Mouse (Mus musculus) T-helper 17 cell (primary cell): ENCODE measurements around the gene Tmem25.
"Not testable (repeated sequence)": the region's sequence is repeated elsewhere in the genome, so short reads cannot be mapped to it uniquely, and the experiment has no call there.

Source experiments
- in situ Hi-C, 2 experiments: fragments of 300-600 bp; cut with MboI, MseI; formaldehyde crosslinking; loops; 1 replicate in 1 of 2; 2 replicates in 1 of 2; pipeline ENCODE4 v1.15.1; 2025; ENCODE audit warnings: high pct_unique_total_duplicates in 2 of 2

The Tmem25 gene

GRCm38 (mm10) chr9:44772750-44773651 lies 26.1 kb downstream of the Tmem25 start:
- in situ Hi-C loops, result no loop called here

- in situ Hi-C loops, result no loop called here
Measured at GRCm38 (mm10) chr9:44772392-44772749, 26.7 kb downstream of the Tmem25 start.

GRCm38 (mm10) chr9:44771376-44771775 lies 27.7 kb downstream of the Tmem25 start:
- in situ Hi-C loops, result no loop called here

- in situ Hi-C loops, result not testable (repeated sequence)
Measured at GRCm38 (mm10) chr9:44768029-44768394, 31.1 kb downstream of the Tmem25 start.

DNA sequence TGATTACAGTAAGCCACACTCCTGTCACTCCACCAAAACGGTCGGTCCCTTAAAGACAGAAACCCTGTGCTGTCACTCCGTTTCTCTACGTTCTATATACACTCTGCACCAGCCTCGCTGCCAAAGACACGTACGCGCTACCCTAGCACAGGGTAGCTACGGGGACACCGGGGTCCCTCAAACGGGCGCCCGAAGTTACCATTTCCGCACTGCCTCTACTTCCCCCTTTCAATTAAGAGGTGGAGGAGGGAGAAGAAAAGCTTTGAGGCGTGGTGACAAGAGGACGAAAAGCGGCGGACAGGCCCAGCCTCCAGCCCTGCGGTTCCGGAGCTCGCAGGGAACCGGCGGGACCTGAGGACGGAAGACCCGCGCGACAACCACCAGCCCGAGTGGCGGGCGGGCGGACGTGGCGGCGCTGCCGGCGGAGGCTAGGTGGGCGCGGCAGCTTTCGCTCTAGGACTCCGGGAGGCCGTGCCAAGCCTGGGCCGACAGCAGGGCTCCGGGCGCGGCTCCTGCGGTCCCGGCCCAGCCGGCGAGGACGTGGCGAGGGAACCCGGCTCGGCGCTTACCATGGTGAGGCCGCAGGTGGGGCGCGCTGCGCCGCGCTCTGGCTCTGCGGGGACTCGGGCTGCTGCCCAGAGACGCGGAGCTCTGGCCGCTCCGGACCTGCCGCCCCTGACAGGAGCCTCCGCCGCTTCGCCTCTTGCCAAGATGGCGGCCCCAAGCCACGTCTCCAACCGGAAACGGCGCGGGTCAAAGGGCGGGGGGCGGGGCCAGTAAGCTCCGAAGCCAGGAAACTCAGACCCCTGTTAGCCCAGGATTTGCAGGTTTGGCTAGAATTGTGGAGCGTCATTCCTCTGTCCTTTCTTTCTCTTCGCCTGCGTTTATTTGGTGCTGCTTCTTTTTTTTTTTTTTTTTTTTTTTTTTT lies 31.7 kb downstream of the Tmem25 start, which contains the start of the genes Arcn1 and Ift46:
TSS of gene Arcn1 (minus strand) at position 745 of the 928 bp plus-strand sequence.
TSS of gene Ift46 (plus strand) at position 808 of the 928 bp plus-strand sequence.
- in situ Hi-C loops, result no loop called here

DNA sequence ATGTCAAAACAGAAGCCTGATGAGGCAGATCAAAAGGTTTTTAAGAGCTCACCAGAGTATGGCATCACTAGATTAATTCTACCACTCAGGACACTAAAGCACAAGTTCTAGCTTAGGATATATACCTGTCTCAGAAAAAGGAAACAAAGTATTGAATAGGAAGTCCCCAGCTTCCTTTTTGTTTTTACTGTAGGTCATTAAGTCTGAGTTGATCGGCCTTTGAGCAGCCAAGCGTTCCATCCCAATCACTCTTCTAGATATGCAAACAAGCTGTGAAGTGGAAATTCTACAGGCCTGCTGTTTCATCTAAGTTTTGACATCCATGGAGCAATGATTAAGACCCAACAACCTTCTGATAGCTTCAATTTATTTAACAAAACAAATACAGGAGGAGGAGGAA lies 38.2 kb downstream of the Tmem25 start:
- in situ Hi-C loops, result no loop called here

GRCm38 (mm10) chr9:44748473-44748872 lies 50.6 kb downstream of the Tmem25 start:
- in situ Hi-C loops, result no loop called here

DNA sequence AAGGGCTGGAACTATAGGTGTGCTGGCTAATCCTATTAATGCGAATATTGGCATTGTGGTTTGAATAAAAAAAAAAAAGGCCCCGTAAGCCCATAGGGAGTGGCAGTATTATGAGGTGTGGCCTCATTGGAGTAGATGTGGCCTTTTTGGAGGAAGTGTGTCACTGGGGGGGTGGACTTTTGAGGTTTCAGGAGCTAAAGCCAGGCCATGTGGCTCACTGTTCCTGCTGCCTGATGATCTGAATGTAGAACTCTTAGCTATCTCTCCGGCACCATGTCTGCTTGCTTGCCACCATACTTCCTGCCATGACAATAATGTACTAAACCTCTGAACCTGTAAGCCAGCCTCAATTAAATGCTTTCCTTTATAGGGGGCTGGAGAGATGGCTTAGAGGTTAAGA lies 51.8 kb downstream of the Tmem25 start:
- in situ Hi-C loops, result no loop called here

GRCm38 (mm10) chr9:44746666-44747065 lies 52.4 kb downstream of the Tmem25 start:
- in situ Hi-C loops, result no loop called here

DNA sequence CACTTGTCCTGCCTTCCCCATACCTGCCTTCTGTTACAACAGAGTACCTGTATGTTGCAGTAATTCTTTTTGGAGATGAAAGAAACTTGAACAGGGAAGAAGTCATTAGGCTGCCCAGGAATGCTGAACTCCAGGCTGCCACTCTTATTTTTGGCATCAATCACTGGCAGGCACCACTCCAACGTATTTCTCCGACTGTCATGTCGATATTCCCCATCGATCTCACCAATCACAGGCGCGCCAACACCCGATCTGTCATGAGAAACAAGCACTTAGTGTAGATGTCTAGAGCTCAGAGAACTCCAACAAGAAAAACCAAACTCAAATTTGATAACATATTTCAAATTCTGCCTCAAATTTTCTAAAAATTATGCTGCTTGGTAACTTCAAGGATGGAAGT lies 53.7 kb downstream of the Tmem25 start:
- in situ Hi-C loops, result no loop called here
